11 mouse cellular contexts compared by ENCODE assay signal in genomic region chr14:121675146-121675545, GRCm38 (mm10).
A peak's percentile ranks its signal among the peaks of the same experiment; 100 is the strongest.
DNase-seq lines count a peak whose midpoint lies in the region; ATAC-seq and TF ChIP-seq lines count a peak whose summit lies in the region.
"Had no signal": no experiment of that assay in that cellular context is flagged by ENCODE, and none has a peak within 500 bp of the region (broad histone marks: within the 10 kb centered on the region; RNA-seq: fewer than 3 reads in every experiment).

No protein-coding gene starts in this region.

- DNase-seq in forebrain, embryonic 10.5 days (ENCODE audit: extremely low spot score, low spot score), result no peak
- no peak for DNase-seq in kidney, postnatal 36 days
- peak; percentile 40 for DNase-seq in ovary, postnatal 36 days (ENCODE audit: low spot score)
- no peak for DNase-seq in ovary, postnatal 10 days (ENCODE audit: low spot score)
- DNase-seq in left cerebral cortex, adult 2 months (ENCODE audit: extremely low spot score in 1 of 2, low spot score in 2 of 2), result no peak
- no peak for DNase-seq in spleen, postnatal 10 days (ENCODE audit: low spot score in 2 of 2)
- DNase-seq: cerebellum, adult 9-11 months had no signal

- no peak overlapping the region for H3K9ac ChIP-seq in forebrain, embryonic 13.5 days
- H3K9ac ChIP-seq in kidney, embryonic 14.5 days (ENCODE audit: low read depth, low read length), result no peak overlapping the region

- H3K36me3 ChIP-seq in forebrain, embryonic 10.5 days (replicated peaks), result no peaks in the 10 kb centered on the region
- H3K36me3 ChIP-seq in forebrain, embryonic 13.5 days (ENCODE audit: poor library complexity, severe bottlenecking), result no peaks in the 10 kb centered on the region
- no peaks in the 10 kb centered on the region for H3K36me3 ChIP-seq in kidney, embryonic 14.5 days (ENCODE audit: control insufficient read depth, insufficient read depth, low read length)

- H3K4me3 ChIP-seq in forebrain, embryonic 10.5 days, result no peak overlapping the region
- no peak overlapping the region for H3K4me3 ChIP-seq in forebrain, embryonic 13.5 days
- no peak overlapping the region for H3K4me3 ChIP-seq in kidney, embryonic 14.5 days (ENCODE audit: low read length)
- H3K4me3 ChIP-seq in left cerebral cortex, adult 2 months, result no peak overlapping the region
- H3K4me3 ChIP-seq: myocyte had no signal

- H3K4me1 ChIP-seq in forebrain, embryonic 10.5 days, result peaks cover 24% of the 10 kb centered on the region
- no peaks in the 10 kb centered on the region for H3K4me1 ChIP-seq in forebrain, embryonic 13.5 days
- H3K4me1 ChIP-seq in kidney, embryonic 14.5 days (ENCODE audit: control insufficient read depth, insufficient read depth, low read length), result peaks cover 23% of the 10 kb centered on the region

- no peak overlapping the region for H3K4me2 ChIP-seq in forebrain, embryonic 13.5 days
- H3K4me2 ChIP-seq in kidney, embryonic 14.5 days (replicated peaks; ENCODE audit: low read depth, low read length), result no peak overlapping the region
- H3K4me2 ChIP-seq: liver, embryonic 11.5 days had no signal

- no peaks in the 10 kb centered on the region for H3K27me3 ChIP-seq in forebrain, embryonic 10.5 days (ENCODE audit: poor library complexity, severe bottlenecking)
- H3K27me3 ChIP-seq in forebrain, embryonic 13.5 days, result no peaks in the 10 kb centered on the region
- H3K27me3 ChIP-seq in kidney, embryonic 14.5 days (ENCODE audit: control insufficient read depth, insufficient read depth, low read length), result no peaks in the 10 kb centered on the region

- H3K9me3 ChIP-seq in forebrain, embryonic 10.5 days, result no peaks in the 10 kb centered on the region; the same call in 1 of the 2 replicates
- H3K9me3 ChIP-seq in forebrain, embryonic 13.5 days (replicated peaks), result peaks cover 8% of the 10 kb centered on the region; the same call in 1 of the 2 replicates
- no peaks in the 10 kb centered on the region; the same call in 1 of the 2 replicates for H3K9me3 ChIP-seq in kidney, embryonic 14.5 days (ENCODE audit: control insufficient read depth, low read length)

- peak overlapping the region; percentile 69; the same call in 1 of the 2 replicates for H3K27ac ChIP-seq in forebrain, embryonic 10.5 days
- no peak overlapping the region for H3K27ac ChIP-seq in forebrain, embryonic 13.5 days
- peak overlapping the region; percentile 76; the same call in 1 of the 2 replicates for H3K27ac ChIP-seq in kidney, embryonic 14.5 days (ENCODE audit: low read depth, low read length)
- H3K27ac ChIP-seq in left cerebral cortex, adult 2 months, result no peak overlapping the region

- intact Hi-C loops in left cerebral cortex, adult 2 months (cut with DNase I), result no loop called here

- ATAC-seq in forebrain, embryonic 13.5 days, result no peak
- no peak; the same call in 1 of the 2 replicates for ATAC-seq in kidney, embryonic 14.5 days (ENCODE audit: low FRiP score, low TSS enrichment)

- TF ChIP-seq CTCF in left cerebral cortex, adult 2 months (IDR thresholded peaks at IDR 0.05), result no peak

- 65% methylated on average over 3 of the region's 3 CpGs for WGBS in forebrain, embryonic 10.5 days
- WGBS in forebrain, embryonic 13.5 days, result 66% methylated on average over 3 of the region's 3 CpGs
- WGBS in kidney, embryonic 14.5 days, result 40% methylated on average over 3 of the region's 3 CpGs

Comparison
In these comparisons a context has a peak if more than half of its experiments do, and no peak if none do; other contexts are left out.
1. H3K27ac ChIP-seq: peak in forebrain, embryonic 10.5 days (single experiment) and kidney, embryonic 14.5 days (single experiment); none in forebrain, embryonic 13.5 days (single experiment) and left cerebral cortex, adult 2 months (single experiment).